Mouse (Mus musculus): ENCODE measurements around the gene Elk4. TPM values are rescaled to one million over a fixed set of nuclear protein-coding genes. Genes with fewer than 3 reads are reported as not detected.

Elk4 gene
- total and polyA plus RNA-seq, 2 experiments = 17.2 to 39.4 TPM

DNA sequence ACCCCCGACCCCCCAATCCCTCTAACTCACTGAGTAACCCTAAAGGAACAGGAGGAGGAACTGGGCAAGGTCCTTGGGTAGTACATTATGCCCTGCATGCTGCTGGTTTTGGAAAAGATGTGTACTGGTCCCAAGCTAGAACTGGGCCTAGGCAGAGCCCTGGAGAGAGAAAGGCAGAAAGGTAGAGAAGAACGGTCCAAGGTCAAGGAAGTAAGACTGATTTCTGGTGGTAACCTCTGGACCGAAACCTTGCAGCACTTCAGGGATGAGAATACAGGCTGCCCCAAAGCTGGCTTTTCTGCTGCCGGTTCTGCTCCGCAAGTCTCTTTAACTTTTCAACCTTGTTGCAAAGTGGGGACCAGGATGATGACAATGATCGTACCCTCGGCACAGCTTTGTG is 42.8 kb upstream of the Elk4 start:
- Histone ChIP-seq H3K9ac (ENCODE audit: low read depth, low read length) (no peak overlapping the region), H3K27ac (replicated peaks; ENCODE audit: insufficient read depth, low read depth, low read length) (no peak overlapping the region), H3K27me3 (ENCODE audit: control insufficient read depth, insufficient read depth, low read length) (no peaks in the 10 kb centered on the region), H3K4me1 (ENCODE audit: control insufficient read depth, insufficient read depth, low read length) (peaks cover 27% of the 10 kb centered on the region), H3K79me2 (ENCODE audit: control insufficient read depth, insufficient read depth, low read length) (peaks cover 4% of the 10 kb centered on the region; the same call in 1 of the 2 replicates), H3K36me3 (ENCODE audit: control insufficient read depth, insufficient read depth, low read length) (no peaks in the 10 kb centered on the region), H3K4me3 (ENCODE audit: insufficient read depth, low read depth, low read length) (no peak overlapping the region)
- TF ChIP-seq CTCF (IDR thresholded peaks at IDR 0.05; ENCODE audit: low read depth, low read length) (no peak), POLR2A (IDR thresholded peaks at IDR 0.05; ENCODE audit: extremely low read depth, insufficient read depth, low read length) (no peak)
- WGBS = 89% methylated on average over 7 of the region's 7 CpGs
- no peak for DNase-seq (ENCODE audit: extremely low read depth, low read depth, low spot score)

DNA sequence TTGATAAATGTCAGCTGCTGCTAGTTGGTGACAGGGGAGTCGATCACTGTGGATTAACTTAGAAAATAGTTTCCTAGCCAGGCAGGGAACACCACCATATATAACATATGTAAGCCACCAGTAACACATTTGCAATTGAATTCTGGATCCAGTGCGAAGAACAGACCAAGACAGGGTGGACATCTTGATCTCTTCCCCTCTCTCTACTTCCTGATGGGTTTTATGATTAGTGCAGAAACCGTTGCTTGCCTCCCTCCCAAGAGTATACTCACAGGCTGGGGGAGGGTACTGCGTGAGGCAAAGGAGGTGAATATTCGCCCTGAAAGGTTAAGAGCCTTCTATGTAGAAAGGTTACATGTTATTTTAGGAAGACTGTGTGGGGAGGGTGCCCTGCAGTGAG is 41.6 kb upstream of the Elk4 start:
- WGBS = 90% methylated on average over 5 of the region's 5 CpGs
- H3K27me3 ChIP-seq (ENCODE audit: control insufficient read depth, insufficient read depth, low read length) = no peaks in the 10 kb centered on the region
- no peak for DNase-seq (ENCODE audit: extremely low read depth, low read depth, low spot score)
- no peak overlapping the region for H3K27ac ChIP-seq (replicated peaks; ENCODE audit: insufficient read depth, low read depth, low read length)
- H3K9ac ChIP-seq (ENCODE audit: low read depth, low read length) = no peak overlapping the region
- no peaks in the 10 kb centered on the region for H3K36me3 ChIP-seq (ENCODE audit: control insufficient read depth, insufficient read depth, low read length)
- H3K79me2 ChIP-seq (ENCODE audit: control insufficient read depth, insufficient read depth, low read length) = peaks cover 9% of the 10 kb centered on the region; the same call in 1 of the 2 replicates
- TF ChIP-seq POLR2A (IDR thresholded peaks at IDR 0.05; ENCODE audit: extremely low read depth, insufficient read depth, low read length) (no peak), CTCF (IDR thresholded peaks at IDR 0.05; ENCODE audit: low read depth, low read length) (no peak)
- H3K4me1 ChIP-seq (ENCODE audit: control insufficient read depth, insufficient read depth, low read length) = peaks cover 34% of the 10 kb centered on the region
- no peak overlapping the region for H3K4me3 ChIP-seq (ENCODE audit: insufficient read depth, low read depth, low read length)

DNA sequence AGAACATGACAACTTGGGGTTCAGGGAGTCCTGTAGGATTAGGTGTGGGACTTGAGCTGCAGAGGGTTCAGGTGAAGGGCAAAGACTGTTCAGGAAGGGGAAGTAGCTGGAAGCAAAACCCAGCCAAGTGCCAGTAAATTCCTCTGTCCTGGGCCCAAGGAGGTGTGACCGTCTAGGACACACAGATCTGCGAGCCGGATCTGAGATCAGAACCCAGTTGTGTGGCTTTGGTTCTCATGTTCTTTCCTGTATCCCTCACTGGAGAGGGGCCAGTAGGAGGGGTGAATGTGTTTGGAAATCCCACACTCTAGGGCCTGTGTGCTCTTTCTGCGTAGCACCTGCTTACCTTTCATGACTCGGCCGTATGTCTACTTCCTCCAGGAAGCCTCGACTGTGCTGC is 40.1 kb upstream of the Elk4 start:
- 61% methylated on average over 7 of the region's 7 CpGs for WGBS
- Histone ChIP-seq H3K79me2 (ENCODE audit: control insufficient read depth, insufficient read depth, low read length) (peaks cover 24% of the 10 kb centered on the region; the same call in 1 of the 2 replicates), H3K27me3 (ENCODE audit: control insufficient read depth, insufficient read depth, low read length) (no peaks in the 10 kb centered on the region), H3K4me1 (ENCODE audit: control insufficient read depth, insufficient read depth, low read length) (peaks cover 36% of the 10 kb centered on the region), H3K36me3 (ENCODE audit: control insufficient read depth, insufficient read depth, low read length) (no peaks in the 10 kb centered on the region), H3K27ac (replicated peaks; ENCODE audit: insufficient read depth, low read depth, low read length) (no peak overlapping the region), H3K4me3 (ENCODE audit: insufficient read depth, low read depth, low read length) (no peak overlapping the region), H3K9ac (ENCODE audit: low read depth, low read length) (no peak overlapping the region)
- peak; percentile 50 for DNase-seq (ENCODE audit: extremely low read depth, low read depth, low spot score)
- TF ChIP-seq CTCF (IDR thresholded peaks at IDR 0.05; ENCODE audit: low read depth, low read length) (no peak), POLR2A (IDR thresholded peaks at IDR 0.05; ENCODE audit: extremely low read depth, insufficient read depth, low read length) (no peak)

DNA sequence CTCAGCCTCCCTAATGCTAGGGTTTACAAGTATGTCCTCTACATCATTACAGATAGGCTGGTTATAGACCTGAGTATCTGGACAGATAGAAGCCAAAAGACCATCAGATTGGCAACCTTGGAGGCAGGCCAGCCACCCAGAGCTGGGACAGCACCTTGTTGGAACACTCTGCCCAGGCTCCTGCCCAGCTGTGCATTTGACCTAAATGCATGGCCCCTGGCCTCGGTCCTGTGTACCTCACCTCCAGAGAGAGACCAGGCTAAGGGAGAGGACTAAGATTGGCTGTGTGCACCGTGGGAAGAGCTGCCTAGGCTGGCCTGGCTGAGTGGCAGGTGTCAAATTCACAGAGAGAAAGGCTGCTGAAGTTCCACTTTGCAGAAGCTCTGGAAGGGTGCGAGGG is 38.9 kb upstream of the Elk4 start:
- H3K36me3 ChIP-seq (ENCODE audit: control insufficient read depth, insufficient read depth, low read length) = no peaks in the 10 kb centered on the region
- no peak for DNase-seq (ENCODE audit: extremely low read depth, low read depth, low spot score)
- H3K4me1 ChIP-seq (ENCODE audit: control insufficient read depth, insufficient read depth, low read length) = peaks cover 42% of the 10 kb centered on the region
- no peak overlapping the region for H3K4me3 ChIP-seq (ENCODE audit: insufficient read depth, low read depth, low read length)
- peak overlapping the region; percentile 15 for H3K9ac ChIP-seq (ENCODE audit: low read depth, low read length)
- peaks cover 32% of the 10 kb centered on the region; the same call in 1 of the 2 replicates for H3K79me2 ChIP-seq (ENCODE audit: control insufficient read depth, insufficient read depth, low read length)
- TF ChIP-seq POLR2A (IDR thresholded peaks at IDR 0.05; ENCODE audit: extremely low read depth, insufficient read depth, low read length) = no peak
- TF ChIP-seq CTCF (IDR thresholded peaks at IDR 0.05; ENCODE audit: low read depth, low read length) = no peak
- H3K27ac ChIP-seq (replicated peaks; ENCODE audit: insufficient read depth, low read depth, low read length) = peak overlapping the region; percentile 83
- H3K27me3 ChIP-seq (ENCODE audit: control insufficient read depth, insufficient read depth, low read length) = no peaks in the 10 kb centered on the region
- WGBS = 11% methylated on average over 3 of the region's 3 CpGs

DNA sequence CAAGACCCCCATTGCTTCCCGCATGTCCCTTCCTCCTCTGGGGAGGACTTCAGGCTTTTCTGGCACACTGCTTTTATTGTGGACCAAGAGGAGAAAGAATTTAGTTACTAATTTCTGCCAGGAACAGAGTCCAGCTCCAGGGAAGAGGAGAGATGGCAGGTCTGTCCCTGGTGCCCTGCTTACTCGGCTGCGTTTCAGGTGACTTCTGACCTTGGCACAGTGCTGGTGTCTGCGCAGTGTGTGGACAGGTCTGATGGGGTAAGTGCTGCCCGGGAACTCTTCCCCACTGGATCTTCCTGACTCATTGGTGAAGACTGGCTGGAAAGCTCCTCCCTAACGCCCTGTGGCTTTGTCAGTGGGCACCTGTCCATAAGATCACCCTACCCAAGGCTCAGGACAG is 38.4 kb upstream of the Elk4 start:
- Histone ChIP-seq H3K4me3 (ENCODE audit: insufficient read depth, low read depth, low read length) (no peak overlapping the region), H3K27me3 (ENCODE audit: control insufficient read depth, insufficient read depth, low read length) (no peaks in the 10 kb centered on the region), H3K36me3 (ENCODE audit: control insufficient read depth, insufficient read depth, low read length) (no peaks in the 10 kb centered on the region), H3K4me1 (ENCODE audit: control insufficient read depth, insufficient read depth, low read length) (peaks cover 44% of the 10 kb centered on the region), H3K27ac (replicated peaks; ENCODE audit: insufficient read depth, low read depth, low read length) (peak overlapping the region; percentile 99), H3K9ac (ENCODE audit: low read depth, low read length) (peak overlapping the region; percentile 15), H3K79me2 (ENCODE audit: control insufficient read depth, insufficient read depth, low read length) (peaks cover 36% of the 10 kb centered on the region; the same call in 1 of the 2 replicates)
- WGBS = 18% methylated on average over 6 of the region's 6 CpGs
- DNase-seq (ENCODE audit: extremely low read depth, low read depth, low spot score) = peak; percentile 99
- no peak for TF ChIP-seq POLR2A (IDR thresholded peaks at IDR 0.05; ENCODE audit: extremely low read depth, insufficient read depth, low read length)
- no peak for TF ChIP-seq CTCF (IDR thresholded peaks at IDR 0.05; ENCODE audit: low read depth, low read length)

DNA sequence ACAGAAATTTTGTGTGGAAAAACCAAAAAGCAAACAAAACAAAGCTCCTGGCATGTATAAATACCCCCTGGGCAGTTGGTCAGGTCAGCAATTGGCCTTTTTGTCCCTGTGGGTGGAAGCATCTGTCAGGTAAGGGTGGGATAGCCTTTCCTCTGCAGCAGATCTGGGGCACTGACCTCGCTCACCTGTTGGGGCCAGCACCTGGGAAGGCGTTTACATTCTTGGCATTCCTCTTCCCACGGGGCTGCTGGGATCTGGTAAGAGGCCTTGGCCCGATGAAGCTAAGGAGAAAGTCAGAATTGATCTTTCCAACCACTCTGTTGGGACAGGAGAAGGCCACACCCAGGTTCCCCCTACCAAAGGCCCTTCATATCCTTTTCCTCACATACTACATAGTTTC is 37.6 kb upstream of the Elk4 start:
- Histone ChIP-seq H3K36me3 (ENCODE audit: control insufficient read depth, insufficient read depth, low read length) (no peaks in the 10 kb centered on the region), H3K9ac (ENCODE audit: low read depth, low read length) (peak overlapping the region; percentile 41; the same call in 1 of the 2 replicates), H3K27me3 (ENCODE audit: control insufficient read depth, insufficient read depth, low read length) (no peaks in the 10 kb centered on the region), H3K4me1 (ENCODE audit: control insufficient read depth, insufficient read depth, low read length) (peaks cover 46% of the 10 kb centered on the region), H3K27ac (replicated peaks; ENCODE audit: insufficient read depth, low read depth, low read length) (peak overlapping the region; percentile 99), H3K79me2 (ENCODE audit: control insufficient read depth, insufficient read depth, low read length) (peaks cover 40% of the 10 kb centered on the region; the same call in 1 of the 2 replicates), H3K4me3 (ENCODE audit: insufficient read depth, low read depth, low read length) (no peak overlapping the region)
- 21% methylated on average over 4 of the region's 4 CpGs for WGBS
- TF ChIP-seq POLR2A (IDR thresholded peaks at IDR 0.05; ENCODE audit: extremely low read depth, insufficient read depth, low read length) (no peak), CTCF (IDR thresholded peaks at IDR 0.05; ENCODE audit: low read depth, low read length) (no peak)
- DNase-seq (ENCODE audit: extremely low read depth, low read depth, low spot score) = peak; percentile 80
